Mouse (Mus musculus) frontal cortex, postnatal 25 days (tissue): ENCODE results near the gene Ubac2.

Experiments
- DNase-seq, 2 experiments: peaks; one replicate each; pipeline ENCODE4 v3.0.0; 2022; ENCODE audit warnings: low spot score in 2 of 2

The Ubac2 gene

DNA sequence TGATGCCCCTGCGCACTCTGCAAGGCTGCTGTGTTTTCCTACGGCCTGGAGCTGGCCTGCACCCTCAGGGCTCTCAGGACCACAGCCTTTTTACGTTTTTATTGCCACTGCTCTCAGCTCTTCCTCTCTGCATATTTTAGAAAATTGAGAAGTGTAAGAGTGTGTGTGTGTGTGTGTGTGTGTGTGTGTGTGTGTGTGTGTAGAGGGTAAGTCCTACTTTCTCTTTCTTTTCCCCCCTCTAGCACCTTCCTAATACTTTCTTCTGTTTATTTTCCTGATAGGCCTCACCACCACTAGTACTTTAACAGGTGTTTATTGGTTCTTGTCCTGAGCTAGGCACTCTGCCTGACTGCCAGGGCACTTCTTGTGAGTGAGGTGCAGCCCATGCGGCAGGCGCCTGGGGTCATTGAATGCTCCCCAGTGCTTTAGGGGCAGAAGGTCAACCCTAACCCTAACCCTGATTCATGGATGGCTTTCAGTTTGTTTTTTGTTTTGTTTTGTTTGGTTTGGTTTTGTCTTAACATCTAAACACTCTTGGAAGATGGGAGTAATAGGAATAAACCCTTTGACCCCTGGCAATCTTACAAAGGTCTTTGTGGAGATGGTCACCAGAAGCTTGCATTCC is 16.2 kb downstream of the Ubac2 start:
- DNase-seq = no peak

DNA sequence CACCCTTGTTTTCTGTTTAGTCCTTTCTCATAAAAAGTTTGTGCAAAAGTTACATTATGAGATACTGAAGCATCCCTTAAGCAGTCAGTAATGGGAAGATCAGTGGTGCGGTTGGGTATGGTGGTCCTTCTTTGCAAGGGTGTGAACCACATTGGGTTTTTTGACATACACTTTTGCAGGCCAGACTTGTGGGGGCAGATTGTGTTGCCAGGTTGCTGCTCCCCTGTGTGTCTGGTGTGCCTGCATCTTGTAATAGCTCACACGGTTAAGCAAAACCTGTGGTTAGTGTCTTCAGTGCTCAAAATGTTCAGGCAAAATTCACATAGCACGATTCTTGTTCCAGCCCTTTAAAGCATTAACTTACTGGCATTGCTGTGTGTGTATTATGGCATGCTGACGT is 16.9 kb downstream of the Ubac2 start:
- DNase-seq = no peak

DNA sequence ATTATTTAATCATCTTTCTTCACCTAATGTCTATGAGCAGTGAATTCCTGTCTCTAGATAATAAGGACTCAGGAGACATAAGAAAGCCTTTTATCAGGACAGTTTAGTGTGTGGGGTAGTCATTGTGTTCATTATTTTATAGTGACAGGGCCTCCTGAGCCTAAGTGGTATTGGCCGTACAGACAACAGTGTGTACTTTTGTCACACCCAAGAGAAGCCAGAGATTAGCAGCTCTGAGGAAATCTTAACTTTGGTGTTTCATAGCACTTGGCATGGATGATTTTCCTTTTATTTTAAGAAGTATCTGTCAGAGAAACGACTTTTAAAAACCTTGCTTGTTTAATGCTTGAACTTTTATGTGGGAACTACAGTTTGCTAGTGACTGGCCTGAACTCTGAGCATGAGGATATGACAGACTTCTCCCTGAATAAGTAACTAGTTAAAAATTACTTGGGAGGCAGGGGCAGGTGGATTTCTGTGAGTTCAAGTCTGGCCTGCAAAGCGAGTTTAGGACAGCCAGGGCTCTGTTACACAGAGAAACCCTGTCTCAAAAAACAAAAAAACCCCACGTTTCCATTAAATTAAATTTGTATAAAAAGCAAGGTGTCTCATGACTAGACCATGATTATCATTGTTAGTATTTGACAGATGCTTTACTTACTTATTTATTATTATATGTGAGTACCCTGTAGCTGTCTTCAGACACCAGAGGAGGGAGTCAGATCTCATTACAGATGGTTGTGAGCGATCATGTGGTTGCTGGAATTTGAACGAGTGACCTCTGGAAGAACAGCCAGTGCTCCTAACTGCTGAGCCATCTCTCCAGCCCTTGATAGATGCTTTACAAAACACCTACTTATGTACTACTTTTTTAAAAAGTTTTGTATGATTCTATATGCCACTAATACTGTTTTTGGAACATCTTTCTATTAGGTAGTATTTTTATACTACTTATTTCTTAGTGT is 18.0 kb downstream of the Ubac2 start:
- no peak for DNase-seq

DNA sequence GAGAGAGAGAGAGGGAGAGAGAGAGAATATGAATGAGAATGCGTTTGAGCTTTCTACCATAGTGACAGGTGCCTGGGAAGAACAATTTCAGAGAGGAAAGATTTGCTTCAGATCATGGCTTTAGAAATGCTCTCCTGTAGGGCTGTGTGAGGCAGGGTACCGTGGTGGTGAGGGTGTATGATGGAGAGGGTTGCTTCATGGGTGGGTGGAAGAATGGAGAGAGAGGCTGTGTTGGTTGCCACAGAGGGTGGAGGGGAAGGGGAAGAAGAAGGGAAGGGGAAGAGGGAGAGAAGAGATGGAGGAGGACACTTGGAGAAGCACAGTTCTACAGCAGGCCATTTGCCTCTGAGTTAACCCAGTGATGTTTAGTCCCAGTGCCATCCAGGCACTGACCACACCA is 19.4 kb downstream of the Ubac2 start:
- DNase-seq = no peak

DNA sequence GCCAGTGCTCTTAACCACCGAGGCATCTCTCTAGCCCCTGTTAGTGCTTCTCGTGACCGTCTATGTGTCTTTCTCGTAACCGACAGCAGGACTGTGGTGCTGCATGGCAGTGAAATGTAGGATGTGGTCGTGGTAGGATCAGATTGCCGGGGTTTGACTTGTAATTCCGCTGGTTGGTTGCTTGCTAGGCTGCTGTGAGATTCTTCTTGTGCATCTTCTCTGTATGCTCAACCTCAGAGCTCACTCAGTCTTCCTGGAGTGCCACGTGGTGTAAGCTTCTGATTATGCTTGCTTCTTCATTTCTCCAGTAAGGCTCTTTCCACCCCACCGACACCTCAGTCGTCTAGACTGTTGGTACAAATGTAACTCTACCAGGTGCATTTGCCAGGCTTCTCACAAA is 20.1 kb downstream of the Ubac2 start:
- DNase-seq = no peak

DNA sequence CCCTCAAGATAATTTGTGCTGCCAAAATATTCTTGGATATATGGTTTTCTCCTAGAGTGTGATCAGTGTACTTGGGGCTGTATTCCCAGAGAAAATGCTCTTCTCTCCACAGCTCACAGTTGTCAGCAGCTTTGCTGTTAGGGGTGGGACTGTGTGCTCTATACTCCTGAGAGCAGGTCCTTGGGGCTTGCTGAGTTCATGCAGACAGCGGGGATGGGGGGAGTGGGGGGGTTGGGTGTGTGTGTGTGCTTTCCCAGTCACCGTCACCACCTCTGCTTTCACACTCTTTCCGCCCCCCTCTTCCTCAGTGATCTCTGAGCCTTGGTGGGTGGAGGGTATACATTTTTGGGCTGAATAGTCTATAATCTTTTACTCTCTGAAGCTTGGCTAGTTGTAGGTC is 20.7 kb downstream of the Ubac2 start:
- no peak for DNase-seq

DNA sequence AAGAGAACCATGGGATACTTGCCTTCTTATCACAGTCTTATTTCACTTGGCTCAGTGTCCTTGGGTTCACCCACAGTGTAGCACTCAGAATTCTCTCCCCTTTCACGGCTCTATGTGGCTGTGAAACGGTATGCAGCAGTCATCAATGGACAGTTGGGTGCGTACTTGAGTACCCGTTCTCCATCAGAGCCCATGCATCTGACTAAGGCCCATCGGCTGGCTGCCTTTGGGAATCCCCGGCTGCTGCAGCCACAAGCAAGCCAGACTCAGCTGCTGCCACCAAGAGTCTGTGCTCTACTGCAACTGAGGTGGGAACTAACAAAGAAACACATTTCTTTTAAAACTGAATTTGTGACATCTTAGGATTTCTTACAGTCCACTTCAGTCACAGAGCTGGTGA is 23.1 kb downstream of the Ubac2 start:
- DNase-seq = no peak

DNA sequence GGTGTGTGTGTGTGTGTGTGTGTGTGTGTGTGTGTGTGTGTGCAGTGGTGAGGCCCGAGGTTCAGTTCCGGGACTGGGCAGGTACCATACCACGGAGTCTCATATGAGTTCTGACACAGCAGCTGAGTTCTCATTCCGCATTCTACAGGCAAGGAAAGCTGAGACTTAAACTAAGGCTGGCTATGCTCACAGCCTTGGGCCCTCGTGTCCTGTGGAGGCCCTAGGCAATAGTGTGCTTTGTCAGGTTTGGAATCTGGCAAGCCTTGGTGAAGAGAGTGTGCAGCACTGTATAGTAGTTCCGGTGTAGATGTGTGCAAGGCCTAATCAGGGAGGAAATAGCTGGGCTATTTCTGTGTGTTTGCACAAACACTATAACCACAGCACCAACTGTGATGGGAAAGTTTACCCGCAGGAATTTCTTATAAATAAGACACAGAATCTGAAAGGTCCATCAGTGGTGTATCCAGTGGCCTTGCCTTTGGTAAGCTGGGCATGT is 25.0 kb downstream of the Ubac2 start:
- DNase-seq = no peak

DNA sequence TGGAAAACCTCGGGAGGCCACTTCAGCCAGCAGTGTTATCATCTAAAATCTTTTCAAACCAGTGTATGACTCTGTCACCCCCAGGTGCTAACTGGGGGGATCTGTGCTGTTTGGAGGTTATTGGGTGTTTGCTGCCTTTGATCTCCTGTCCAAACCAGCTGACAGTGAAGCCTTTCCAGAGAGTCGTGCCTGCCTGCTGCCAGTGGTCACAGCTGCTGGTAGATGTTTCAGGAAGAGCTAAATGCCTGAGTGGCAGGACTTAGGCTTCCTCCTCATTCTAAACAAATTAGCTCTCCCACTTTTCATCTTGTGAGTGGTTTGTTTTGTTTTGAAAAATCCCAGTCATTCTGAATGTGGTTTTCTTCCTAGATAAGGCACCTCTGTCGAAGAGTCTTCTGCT is 26.3 kb downstream of the Ubac2 start:
- no peak for DNase-seq

DNA sequence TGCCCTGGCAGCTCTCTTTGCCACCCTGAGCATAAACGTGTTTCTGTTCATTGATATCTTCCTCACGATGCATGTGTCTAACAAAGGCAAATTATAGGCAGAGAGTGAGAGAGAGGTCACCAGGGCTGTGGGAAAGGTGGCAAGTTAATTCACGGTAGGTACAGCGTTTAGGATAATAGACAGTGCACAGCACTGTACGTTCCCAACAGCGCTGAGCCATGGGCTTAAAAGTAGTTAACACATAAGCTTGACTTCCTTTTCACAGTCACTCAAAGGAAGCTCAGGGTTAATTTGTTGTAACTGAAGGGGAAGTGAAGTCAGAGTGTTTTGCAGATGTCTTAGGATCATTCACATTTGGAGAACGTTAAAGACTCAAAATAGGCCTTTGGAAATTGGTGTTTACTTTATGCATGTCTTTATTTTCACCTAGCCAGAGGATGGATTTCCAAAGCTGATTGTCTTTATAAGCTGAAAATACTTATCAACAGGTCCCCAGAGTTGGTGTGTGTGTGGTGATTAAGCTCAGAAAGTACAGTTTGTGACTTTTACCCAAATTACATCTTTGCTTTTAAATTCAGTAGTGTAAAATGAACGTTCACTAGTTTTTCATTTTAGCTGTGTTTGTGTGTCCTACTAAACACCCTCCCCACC is 28.0 kb downstream of the Ubac2 start:
- no peak for DNase-seq

DNA sequence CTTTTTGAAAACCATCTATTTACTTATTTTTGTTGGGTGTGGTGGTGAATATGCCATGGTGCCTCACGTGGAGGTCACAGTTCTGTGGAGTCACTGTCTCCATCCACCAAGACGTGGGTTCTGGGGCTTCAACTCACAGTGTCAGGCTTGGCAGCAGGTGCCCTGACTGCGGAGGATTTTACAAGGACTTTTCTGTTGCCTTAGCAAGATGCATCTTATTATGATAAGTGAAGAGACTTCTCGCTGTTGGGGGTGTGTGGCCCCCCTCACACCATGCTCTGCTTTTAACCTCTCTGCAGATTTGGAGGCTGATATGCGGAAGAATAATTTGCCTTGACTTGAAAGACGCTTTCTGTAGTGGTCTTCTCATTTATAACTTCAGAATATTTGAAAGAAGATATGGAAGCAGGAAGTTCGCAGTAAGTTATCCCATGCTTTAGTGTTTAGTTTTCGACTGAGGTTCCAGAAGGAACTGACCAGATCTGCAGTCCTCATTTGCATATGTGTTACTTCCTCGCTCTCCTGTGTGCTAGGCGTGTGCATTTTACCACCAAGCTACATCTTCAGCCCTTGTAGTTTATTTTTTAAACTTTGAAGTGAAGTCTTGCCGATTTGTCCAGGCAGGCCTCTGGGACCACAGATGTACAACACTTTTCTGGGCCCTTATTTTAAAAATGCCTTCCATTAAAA is 28.7 kb downstream of the Ubac2 start:
- DNase-seq = no peak

DNA sequence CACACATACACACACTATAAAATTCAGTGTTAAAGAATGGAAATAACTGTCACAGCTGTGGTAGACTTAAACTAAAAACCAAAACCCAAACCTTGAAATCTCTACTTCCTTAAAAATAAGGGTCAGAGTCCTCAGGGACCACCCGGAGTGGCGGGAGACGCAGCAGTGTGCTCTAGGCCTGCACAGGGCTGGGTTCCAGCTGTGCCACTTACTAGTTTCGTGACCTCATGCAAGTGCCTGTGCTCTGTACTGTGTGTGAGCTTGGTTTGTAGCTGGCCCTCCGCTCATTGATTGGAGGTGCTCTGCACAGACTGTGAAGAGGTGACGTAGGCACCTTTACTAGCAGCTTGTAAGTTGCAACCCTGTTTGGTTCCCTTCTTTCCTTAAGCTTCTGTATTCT is 31.4 kb downstream of the Ubac2 start:
- DNase-seq = no peak

DNA sequence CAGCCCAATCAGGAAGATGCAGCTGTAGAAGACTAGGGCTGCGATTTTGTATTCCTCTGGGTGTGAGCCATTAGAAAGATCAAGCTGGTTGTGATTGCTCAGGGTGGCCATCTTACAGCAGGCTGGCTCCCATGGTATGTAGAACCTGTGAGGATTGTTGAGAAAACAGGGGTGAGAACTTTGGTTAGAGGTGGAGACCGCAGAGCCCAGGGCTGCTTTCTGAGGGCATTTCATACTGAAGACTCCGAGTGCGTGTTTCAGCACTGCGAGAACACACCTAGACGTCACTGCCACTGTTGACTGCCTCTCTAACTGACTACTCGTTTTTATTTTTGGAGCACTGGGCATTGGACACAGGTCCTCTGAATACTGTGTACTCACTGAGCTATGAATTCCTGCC is 34.1 kb downstream of the Ubac2 start:
- DNase-seq = no peak

DNA sequence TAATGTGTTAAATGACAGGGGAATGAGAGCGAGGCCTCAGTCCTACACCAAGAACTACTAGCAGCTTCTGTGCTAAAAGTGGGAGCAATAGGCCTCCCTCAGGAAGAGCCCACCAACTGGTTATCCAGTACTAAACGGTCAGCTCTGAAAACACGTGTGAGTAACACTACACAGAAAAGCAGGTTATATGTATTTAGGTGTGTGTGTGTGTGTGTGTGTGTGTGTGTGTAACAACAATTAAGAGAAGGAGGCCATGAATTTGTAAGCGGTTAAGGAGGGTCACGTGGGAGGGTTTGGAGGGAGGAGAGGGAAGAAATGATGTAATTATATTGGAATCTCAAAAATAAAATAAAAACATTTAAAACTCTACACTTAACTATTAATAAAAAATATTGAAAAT is 36.7 kb downstream of the Ubac2 start:
- DNase-seq = no peak

DNA sequence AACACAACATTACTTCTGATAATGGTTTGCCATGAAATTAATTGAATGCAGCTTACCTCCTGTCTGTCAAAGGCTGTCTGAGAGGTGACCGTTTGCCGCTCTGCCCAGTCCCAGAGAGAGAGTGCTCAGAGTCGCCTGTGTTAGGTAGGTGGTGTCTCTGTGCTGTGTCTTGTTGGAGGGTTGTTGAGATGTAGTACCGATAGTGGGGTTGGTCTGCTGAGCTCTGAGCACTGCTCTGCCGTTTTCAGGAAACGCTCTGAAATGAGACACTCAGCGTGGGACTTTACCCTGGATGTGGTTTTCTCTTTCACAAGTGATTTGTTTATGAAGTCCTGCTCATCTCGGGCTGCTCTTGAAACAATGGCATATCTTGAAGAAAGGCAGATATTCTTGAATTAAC is 37.2 kb downstream of the Ubac2 start, which contains the start of gene Gpr18:
TSS of gene Gpr18 (minus strand) at position 161 of the 400 bp plus-strand sequence.
- DNase-seq = no peak

DNA sequence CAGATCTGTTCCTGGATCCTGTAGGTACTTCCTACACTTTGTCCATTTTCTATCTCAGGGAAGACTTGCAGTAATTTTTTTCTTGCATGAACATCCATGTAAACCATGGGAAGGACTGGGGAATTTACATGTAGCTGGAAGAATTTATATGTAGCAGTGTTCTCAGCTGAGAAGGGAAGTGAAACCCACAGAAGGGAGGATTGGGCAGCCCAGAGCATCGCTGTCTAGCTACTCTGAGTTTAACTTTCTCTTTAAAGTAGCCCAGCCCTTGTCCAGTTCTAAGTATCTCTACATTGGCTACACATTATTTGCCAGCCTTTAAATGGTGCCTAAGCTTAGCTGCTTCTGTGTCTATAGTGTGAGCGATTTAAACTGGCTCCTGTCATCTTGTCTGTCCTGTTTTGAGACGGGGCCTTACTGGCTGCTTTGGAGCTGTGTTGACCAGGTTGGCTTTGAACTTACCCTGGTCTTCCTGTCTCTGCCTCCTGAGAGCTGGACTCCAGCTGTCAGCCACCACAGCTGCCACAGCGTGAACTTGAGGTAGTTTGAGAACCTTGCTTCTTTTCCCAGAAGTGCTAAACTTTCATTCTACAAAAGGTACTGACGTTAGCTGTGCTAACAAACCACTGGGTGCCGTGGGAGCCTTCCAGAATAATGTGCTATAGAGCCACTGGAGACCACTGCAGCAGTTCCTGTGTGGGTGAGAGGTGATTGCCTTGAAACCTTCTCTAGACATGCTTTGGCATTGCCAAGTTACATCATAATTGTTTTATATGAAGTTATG is 38.1 kb downstream of the Ubac2 start:
- no peak for DNase-seq

DNA sequence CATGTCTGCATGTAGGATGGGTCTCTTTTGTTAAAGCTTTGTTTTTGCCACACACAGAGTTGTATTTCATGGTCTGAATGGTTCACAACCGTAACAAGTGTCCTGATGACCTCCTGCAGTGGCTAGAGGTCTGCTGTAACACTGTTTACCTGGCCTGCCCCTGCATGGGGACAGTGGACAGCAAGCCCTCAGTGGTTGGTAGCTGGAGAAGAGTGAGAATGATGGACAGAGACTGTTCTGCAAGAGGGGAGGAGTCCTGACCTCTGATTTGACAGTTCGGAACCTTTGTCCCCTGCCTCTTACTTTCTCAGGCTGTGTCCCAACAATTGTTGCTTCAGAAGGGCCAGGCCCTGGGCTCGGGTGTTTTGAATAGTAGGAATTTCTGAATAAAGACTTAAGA is 39.8 kb downstream of the Ubac2 start:
- DNase-seq = no peak

DNA sequence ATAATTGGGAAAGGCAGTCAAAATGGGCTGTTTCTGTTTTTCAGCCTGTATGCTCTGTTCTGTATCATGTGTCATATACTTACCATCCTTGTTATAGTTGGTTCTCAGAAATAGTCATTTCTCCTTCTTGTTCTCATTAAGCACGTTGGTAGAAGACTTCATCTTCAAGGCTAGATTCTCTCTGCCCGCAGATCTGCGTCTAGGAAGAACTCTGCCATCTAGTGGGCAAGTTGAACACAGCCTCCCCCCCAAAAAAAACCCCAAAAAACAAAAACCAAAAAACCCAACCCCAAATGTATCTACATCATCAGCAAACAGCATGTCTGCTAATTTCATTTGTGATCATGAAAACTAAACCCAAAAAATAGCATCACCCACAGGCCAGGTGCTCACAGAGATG is 41.3 kb downstream of the Ubac2 start:
- no peak for DNase-seq

DNA sequence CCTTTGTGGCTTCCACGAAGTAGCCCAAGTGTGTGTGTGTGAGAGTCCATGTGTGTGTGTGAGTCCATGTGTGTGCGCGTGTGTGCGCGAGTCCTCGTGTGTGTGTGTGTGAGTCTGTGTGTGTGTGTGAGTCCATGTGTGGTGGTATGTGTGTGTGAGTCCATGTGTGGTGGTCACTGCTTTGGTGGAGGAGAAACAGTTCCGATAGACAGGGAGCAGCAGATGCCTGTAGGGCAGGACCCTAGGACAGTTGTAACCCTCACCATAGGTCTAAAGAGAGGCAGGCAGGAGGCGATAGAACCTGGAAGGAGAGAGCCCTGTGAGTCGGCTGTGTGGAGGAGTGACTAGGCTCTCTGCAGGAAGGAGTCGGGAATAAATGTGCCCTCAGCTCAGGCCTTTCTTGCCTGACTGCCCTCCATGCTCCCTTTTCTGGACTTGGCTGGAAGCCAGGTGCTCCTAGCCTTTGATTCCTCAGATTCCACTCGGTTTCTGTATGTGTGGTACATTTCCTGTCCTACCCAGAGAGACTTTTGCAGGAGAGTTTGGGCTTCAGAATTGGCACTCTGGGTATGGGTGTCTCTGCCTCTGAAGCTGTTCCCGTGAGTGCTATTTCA is 42.2 kb downstream of the Ubac2 start:
- DNase-seq = no peak

DNA sequence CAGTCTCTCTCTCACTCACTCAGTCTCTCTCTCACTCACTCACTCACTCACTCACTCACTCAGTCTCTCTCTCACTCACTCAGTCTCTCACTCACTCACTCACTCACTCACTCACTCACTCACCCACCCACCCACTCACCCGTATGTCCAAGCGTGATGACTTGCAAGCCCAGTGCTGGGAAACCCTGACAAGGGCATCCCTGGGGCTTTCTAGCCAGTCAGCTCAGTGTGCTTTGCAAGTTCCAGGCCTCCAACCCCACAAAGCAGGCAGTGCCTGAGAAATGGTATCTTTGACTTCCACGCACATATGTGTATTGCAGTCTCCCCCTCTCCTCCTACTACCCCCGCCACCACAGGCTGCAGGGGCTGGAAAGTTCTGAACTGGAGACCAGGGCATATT is 43.6 kb downstream of the Ubac2 start:
- DNase-seq = no peak

DNA sequence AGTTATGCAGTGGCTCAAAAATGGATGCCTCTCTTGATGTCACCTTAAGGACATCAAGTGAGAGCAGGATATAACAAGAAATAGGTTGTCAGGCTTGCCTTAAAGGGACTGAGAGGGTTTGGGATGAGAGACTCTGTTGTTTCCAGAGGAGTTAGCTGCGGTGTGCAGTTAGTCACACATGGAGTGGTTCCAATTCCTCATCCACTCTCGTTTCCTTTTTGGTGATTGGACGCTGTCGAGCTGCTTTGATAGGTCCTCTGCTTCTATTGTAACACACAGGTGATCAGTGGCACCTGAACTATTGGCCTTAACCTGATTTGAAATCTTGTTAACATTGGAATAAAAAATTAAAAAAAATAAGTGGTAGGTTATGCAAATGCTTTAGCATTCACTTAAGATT is 44.3 kb downstream of the Ubac2 start:
- no peak for DNase-seq
